Mouse (Mus musculus) lung, embryonic 14.5 days (tissue): Measurements from ENCODE around the gene Fbxo4. TPM values are rescaled to one million over a fixed set of nuclear protein-coding genes. Genes with fewer than 3 reads are reported as not detected.

Experiments used
- ATAC-seq: fragments of 200-750 bp; cut with Nextera tagmentation; 2 replicates; pipeline ENCODE4 v1.8.0; 2017; ENCODE audit warnings: mild to moderate bottlenecking, moderate TSS enrichment, moderate library complexity; ENCODE audit not compliant: insufficient read depth
- DNase-seq: peaks from one replicate; pipeline ENCODE4 v3.0.0-alpha.2; 2015
- H3K27ac ChIP-seq: fragments of 300-500 bp; sonication (generic); 2 replicates; pipeline ENCODE4 v1.5.1; 2014; ENCODE audit warnings: low read depth, mild to moderate bottlenecking, moderate library complexity
- H3K27me3 ChIP-seq: fragments of 300-500 bp; sonication (generic); 2 replicates; pipeline ENCODE4 v1.6.1; 2014; ENCODE audit warnings: low read length, control low read depth; ENCODE audit not compliant: insufficient read depth
- H3K36me3 ChIP-seq: fragments of 300-500 bp; sonication (generic); 2 replicates; pipeline ENCODE4 v1.6.1; 2014; ENCODE audit warnings: control low read depth; ENCODE audit not compliant: insufficient read depth
- H3K4me1 ChIP-seq: fragments of 300-500 bp; sonication (generic); 2 replicates; pipeline ENCODE4 v1.6.1; 2014; ENCODE audit warnings: antibody characterized with exemption, control low read depth; ENCODE audit not compliant: insufficient read depth
- H3K4me2 ChIP-seq: fragments of 300-500 bp; sonication (generic); 2 replicates; pipeline ENCODE4 v1.6.1; 2014; ENCODE audit warnings: mild to moderate bottlenecking
- H3K4me3 ChIP-seq: fragments of 300-500 bp; sonication (generic); 2 replicates; pipeline ENCODE4 v1.5.1; 2014; ENCODE audit warnings: low read depth, low read length
- H3K9ac ChIP-seq: fragments of 300-500 bp; sonication (generic); 2 replicates; pipeline ENCODE4 v1.6.1; 2014
- H3K9me3 ChIP-seq: fragments of 300-500 bp; sonication (generic); 2 replicates; pipeline ENCODE4 v1.6.1; 2016; ENCODE audit warnings: low read depth, low read length, control low read depth
- CTCF ChIP-seq: IDR thresholded peaks from 2 replicates; pipeline ENCODE4 v1.5.1; 2016; ENCODE audit warnings: antibody characterized with exemption, low read depth
- WGBS: fragments of 180-500 bp; shearing (Covaris S2); extraction: QIAGEN DNeasy Blood & Tissue Kit; methylation state at CpG from one replicate; pipeline ENCODE4 v1.1.7; 2014; 5-methylcytosine and 5-hydroxymethylcytosine counted together
- polyA plus RNA-seq: library from polyadenylated mRNA; unstranded; fragments of >200 nt; fragmentation: Nextera tagmentation; extraction: Ambion mirVana; gene quantifications from 2 replicates; pipeline ENCODE4 v1.2.1, GENCODE M21; 2014

Gene Fbxo4
- polyA plus RNA-seq, 1 experiment from 2014 or later: 12.6 TPM

DNA sequence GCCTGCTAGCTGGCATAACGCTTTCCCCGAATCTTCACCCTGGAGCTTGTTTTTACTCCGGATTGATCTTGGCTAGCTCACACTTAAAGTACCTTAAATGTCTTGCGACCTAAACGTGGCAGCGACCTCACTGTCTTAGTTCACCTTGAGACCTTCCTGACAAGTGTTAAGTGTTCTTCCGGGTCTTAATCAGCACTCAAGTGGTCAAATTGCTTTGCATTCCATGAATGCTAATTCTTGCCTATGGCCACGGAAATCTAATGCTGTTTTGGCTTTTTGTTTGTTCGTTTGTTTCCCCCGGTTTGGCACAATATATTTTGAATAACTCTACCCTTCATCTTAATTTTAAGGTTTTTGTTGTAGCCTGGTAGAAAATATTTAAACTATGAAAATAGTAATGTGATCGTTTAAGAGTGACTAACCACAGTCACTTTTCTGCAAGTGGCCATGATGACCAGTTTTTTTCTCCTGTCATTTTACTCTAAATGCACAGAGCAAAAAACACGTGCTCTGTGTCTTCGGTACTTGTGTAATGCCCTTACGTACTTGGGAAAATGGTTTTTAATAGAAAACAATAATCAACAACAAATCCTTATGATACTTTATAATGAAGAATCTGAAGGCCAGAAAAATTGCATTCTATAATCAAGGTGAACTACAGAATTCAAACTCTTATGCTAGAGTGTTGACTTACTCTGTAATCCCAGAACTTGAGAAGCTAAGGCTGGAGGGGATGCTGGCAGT, 17.1 kb upstream of the Fbxo4 start:
- ATAC-seq (no peak), DNase-seq (peak; percentile 21)
- Histone ChIP-seq H3K4me1 (peaks cover 5% of the 10 kb centered on the region), H3K27ac (peak overlapping the region; percentile 88), H3K4me2 (peak overlapping the region; percentile 79), H3K9me3 (no peaks in the 10 kb centered on the region), H3K36me3 (peaks cover 4% of the 10 kb centered on the region), H3K4me3 (peak overlapping the region; percentile 72), H3K9ac (peak overlapping the region; percentile 62), H3K27me3 (no peaks in the 10 kb centered on the region)
- no peak for TF ChIP-seq CTCF
- 19% methylated on average over 14 of the region's 14 CpGs for WGBS

- Histone ChIP-seq H3K4me2 (peak within 1 kb of the TSS; percentile 79), H3K9ac (peak within 1 kb of the TSS; percentile 76), H3K4me3 (peak within 1 kb of the TSS; percentile 72), H3K9me3 (no peaks in the 10 kb centered on the region), H3K36me3 (peaks cover 12% of the 10 kb centered on the region), H3K27me3 (no peaks in the 10 kb centered on the region), H3K27ac (peak within 1 kb of the TSS; percentile 92), H3K4me1 (peaks cover 5% of the 10 kb centered on the region)
- ATAC-seq (peak; percentile 100), DNase-seq (peak; percentile 99)
- no peak for TF ChIP-seq CTCF
- WGBS: under 1% methylated on average over 61 of the region's 61 CpGs
Observed at GRCm38 (mm10) chr15:3995448-3996266, 16.3 kb upstream of the Fbxo4 start, which contains the start of gene AW549877. TSS of gene AW549877 (minus strand) at chr15:3995744.

- DNase-seq (no peak), ATAC-seq (no peak)
- H3K9ac ChIP-seq: peak overlapping the region; percentile 76
- H3K27ac ChIP-seq: peak overlapping the region; percentile 92
- H3K36me3 ChIP-seq: peaks cover 19% of the 10 kb centered on the region
- peak overlapping the region; percentile 65 for H3K4me2 ChIP-seq
- no peak for TF ChIP-seq CTCF
- peak overlapping the region; percentile 72 for H3K4me3 ChIP-seq
- peaks cover 5% of the 10 kb centered on the region for H3K4me1 ChIP-seq
- no peaks in the 10 kb centered on the region for H3K27me3 ChIP-seq
- H3K9me3 ChIP-seq: no peaks in the 10 kb centered on the region
- 21% methylated on average over 14 of the region's 14 CpGs for WGBS
Observed at GRCm38 (mm10) chr15:3994852-3995447, 15.6 kb upstream of the Fbxo4 start.

GRCm38 (mm10) chr15:3987981-3988380, 8.6 kb upstream of the Fbxo4 start:
- ATAC-seq (no peak), DNase-seq (peak; percentile 67)
- Histone ChIP-seq H3K36me3 (peaks cover 71% of the 10 kb centered on the region), H3K4me1 (no peaks in the 10 kb centered on the region), H3K9me3 (no peaks in the 10 kb centered on the region), H3K9ac (no peak overlapping the region), H3K4me2 (no peak overlapping the region), H3K27ac (no peak overlapping the region), H3K27me3 (no peaks in the 10 kb centered on the region), H3K4me3 (no peak overlapping the region)
- peak; percentile 64 for TF ChIP-seq CTCF
- WGBS: 55% methylated on average over 2 of the region's 2 CpGs

DNA sequence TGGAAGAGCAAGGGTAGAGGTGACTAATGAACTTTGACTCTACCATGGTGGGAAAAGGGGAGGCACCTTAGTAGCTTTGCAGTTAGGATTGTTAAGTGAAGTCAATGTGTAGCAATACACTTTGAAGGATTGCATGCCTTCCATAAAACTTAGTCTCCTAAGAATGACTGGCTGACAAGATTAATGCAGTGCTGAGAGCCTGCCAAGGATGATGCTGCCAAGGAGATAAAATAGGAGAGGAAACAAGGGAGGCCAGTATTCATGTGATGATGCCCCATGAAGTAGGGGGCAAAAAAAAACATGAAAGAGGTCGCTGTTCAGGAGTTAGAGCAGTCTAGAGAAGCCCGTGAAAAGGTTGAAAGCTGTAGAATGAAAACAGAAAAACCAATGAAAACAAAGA, 5.5 kb upstream of the Fbxo4 start:
- H3K9ac ChIP-seq: no peak overlapping the region
- H3K27me3 ChIP-seq: no peaks in the 10 kb centered on the region
- 90% methylated on average over 2 of the region's 2 CpGs for WGBS
- ATAC-seq: no peak
- no peak overlapping the region for H3K4me2 ChIP-seq
- H3K27ac ChIP-seq: no peak overlapping the region
- no peaks in the 10 kb centered on the region for H3K4me1 ChIP-seq
- H3K4me3 ChIP-seq: no peak overlapping the region
- H3K9me3 ChIP-seq: no peaks in the 10 kb centered on the region
- peaks cover 64% of the 10 kb centered on the region for H3K36me3 ChIP-seq
- no peak for TF ChIP-seq CTCF
- no peak for DNase-seq

- WGBS: 84% methylated on average over 5 of the region's 5 CpGs
- Histone ChIP-seq H3K4me2 (no peak overlapping the region), H3K27me3 (no peaks in the 10 kb centered on the region), H3K27ac (no peak overlapping the region), H3K4me3 (no peak overlapping the region), H3K4me1 (no peaks in the 10 kb centered on the region), H3K36me3 (peaks cover 50% of the 10 kb centered on the region), H3K9ac (no peak overlapping the region), H3K9me3 (no peaks in the 10 kb centered on the region)
- no peak for TF ChIP-seq CTCF
- ATAC-seq (no peak), DNase-seq (no peak)
Observed at GRCm38 (mm10) chr15:3982732-3983131, 3.4 kb upstream of the Fbxo4 start.

- no peak for TF ChIP-seq CTCF
- peak overlapping the region; percentile 98 for H3K27ac ChIP-seq
- H3K36me3 ChIP-seq: peaks cover 30% of the 10 kb centered on the region
- H3K27me3 ChIP-seq: no peaks in the 10 kb centered on the region
- DNase-seq (no peak), ATAC-seq (peak; percentile 22; the same call in 1 of the 2 replicates)
- WGBS: 51% methylated on average over 3 of the region's 3 CpGs
- H3K4me2 ChIP-seq: peak overlapping the region; percentile 68
- peak overlapping the region; percentile 64 for H3K4me3 ChIP-seq
- H3K4me1 ChIP-seq: no peaks in the 10 kb centered on the region
- H3K9me3 ChIP-seq: no peaks in the 10 kb centered on the region
- peak overlapping the region; percentile 93 for H3K9ac ChIP-seq
Observed at GRCm38 (mm10) chr15:3979871-3980270, 498 bp upstream of the Fbxo4 start.
